Comparison of ENCODE assay signal across 14 mouse cellular contexts in the genomic region with DNA sequence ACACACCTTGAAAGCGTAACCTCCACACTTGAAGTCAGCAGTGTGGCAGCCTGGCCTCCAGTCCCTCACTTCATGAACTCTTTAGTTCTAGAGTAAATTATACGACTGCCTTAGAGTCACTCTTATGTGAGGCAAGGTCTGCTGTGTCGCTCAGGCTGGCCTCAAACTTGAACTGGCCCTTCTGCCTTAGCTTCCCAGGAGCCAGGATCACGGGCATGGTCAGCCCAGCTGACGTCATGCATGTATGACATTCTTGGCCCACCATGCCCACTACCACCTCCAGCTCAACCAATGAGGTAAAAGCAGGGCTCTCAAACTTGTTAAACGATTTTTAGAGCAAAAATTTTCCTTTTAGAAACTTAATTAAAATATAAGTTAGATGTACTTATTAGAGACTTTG. TPM values are rescaled to one million over a fixed set of nuclear protein-coding genes. Genes with fewer than 3 reads are reported as not detected.
DNase-seq lines count a peak whose midpoint lies in the region; ATAC-seq and TF ChIP-seq lines count a peak whose summit lies in the region.
"Had no signal": no experiment of that assay in that cellular context is flagged by ENCODE, and none has a peak within 500 bp of the region (broad histone marks: within the 10 kb centered on the region; RNA-seq: fewer than 3 reads in every experiment).

No protein-coding gene starts in this region.

- TF ChIP-seq POLR2A in bone marrow macrophage, adult 2 months (IDR thresholded peaks at IDR 0.05; ENCODE audit: borderline replicate concordance, low read depth, low read length), result no peak

- H3K27me3 ChIP-seq in heart, embryonic 13.5 days (replicated peaks), result no peaks in the 10 kb centered on the region
- no peaks in the 10 kb centered on the region for H3K27me3 ChIP-seq in heart, embryonic 11.5 days (ENCODE audit: control insufficient read depth, insufficient read depth, low read length)
- H3K27me3 ChIP-seq in kidney, postnatal 0 days (ENCODE audit: insufficient read depth, low read length), result no peaks in the 10 kb centered on the region
- H3K27me3 ChIP-seq: CH12.LX; heart, embryonic 12.5 days; lung, embryonic 15.5 days had no signal

- no peak for ATAC-seq in heart, embryonic 13.5 days (ENCODE audit: extremely low read depth, insufficient number of reproducible peaks, low FRiP score, low TSS enrichment)
- no peak for ATAC-seq in heart, embryonic 11.5 days (replicated peaks; ENCODE audit: insufficient number of reproducible peaks, low FRiP score, low TSS enrichment)
- ATAC-seq in kidney, postnatal 0 days (replicated peaks; ENCODE audit: low FRiP score, low read depth), result no peak

- 77% methylated on average over 6 of the region's 6 CpGs for WGBS in heart, embryonic 13.5 days
- WGBS in heart, embryonic 11.5 days (ENCODE audit: insufficient replicate concordance), result 82% methylated on average over 6 of the region's 6 CpGs
- 79% methylated on average over 6 of the region's 6 CpGs for WGBS in kidney, postnatal 0 days

- peaks cover 48% of the 10 kb centered on the region for H3K4me1 ChIP-seq in heart, embryonic 13.5 days
- H3K4me1 ChIP-seq in heart, embryonic 11.5 days (ENCODE audit: control insufficient read depth, insufficient read depth, low read length), result peaks cover 17% of the 10 kb centered on the region
- no peaks in the 10 kb centered on the region for H3K4me1 ChIP-seq in kidney, postnatal 0 days (replicated peaks; ENCODE audit: insufficient read depth, low read length)
- H3K4me1 ChIP-seq in bone marrow macrophage, adult 2 months (ENCODE audit: control insufficient read depth, insufficient read depth, low read length), result peaks cover 55% of the 10 kb centered on the region
- H3K4me1 ChIP-seq: midbrain, embryonic 10.5 days had no signal

- peak; percentile 61 for DNase-seq in cerebellum, adult 9-10 months
- no peak for DNase-seq in cerebellum, adult 11 months
- DNase-seq in kidney, postnatal 0 days (ENCODE audit: low spot score), result no peak
- no peak for DNase-seq in kidney, postnatal 14 days
- no peak for DNase-seq in Muller cell, postnatal 12 days (ENCODE audit: inconsistent ontology term)

- H3K4me3 ChIP-seq in heart, embryonic 13.5 days, result no peak overlapping the region
- no peak overlapping the region for H3K4me3 ChIP-seq in heart, embryonic 11.5 days (ENCODE audit: low read depth, low read length)
- no peak overlapping the region for H3K4me3 ChIP-seq in kidney, postnatal 0 days (replicated peaks; ENCODE audit: low read depth, low read length)
- H3K4me3 ChIP-seq in bone marrow macrophage, adult 2 months (ENCODE audit: insufficient read depth, low read length), result no peak overlapping the region
- H3K4me3 ChIP-seq: heart, embryonic 12.5 days; lung, embryonic 15.5 days; midbrain, embryonic 10.5 days had no signal

- H3K36me3 ChIP-seq in heart, embryonic 13.5 days, result peaks cover 82% of the 10 kb centered on the region
- H3K36me3 ChIP-seq in heart, embryonic 11.5 days (ENCODE audit: control insufficient read depth, insufficient read depth, low read length), result peaks cover 23% of the 10 kb centered on the region
- H3K36me3 ChIP-seq in kidney, postnatal 0 days (ENCODE audit: insufficient read depth, low read length), result peaks cover 37% of the 10 kb centered on the region; the same call in 1 of the 2 replicates

- H3K4me2 ChIP-seq in heart, embryonic 13.5 days, result no peak overlapping the region
- H3K4me2 ChIP-seq in heart, embryonic 11.5 days, result no peak overlapping the region
- H3K4me2 ChIP-seq in kidney, postnatal 0 days (ENCODE audit: low read length), result no peak overlapping the region
- H3K4me2 ChIP-seq: heart, embryonic 12.5 days; hindbrain, embryonic 14.5 days; liver, embryonic 11.5 days; lung, embryonic 15.5 days had no signal

- no peak for TF ChIP-seq CTCF in kidney, postnatal 0 days (IDR thresholded peaks at IDR 0.05; ENCODE audit: low read depth)
- TF ChIP-seq CTCF in bone marrow macrophage, adult 2 months (IDR thresholded peaks at IDR 0.05; ENCODE audit: low read depth, low read length), result no peak

- no peak overlapping the region for H3K9ac ChIP-seq in heart, embryonic 13.5 days
- H3K9ac ChIP-seq in heart, embryonic 11.5 days (ENCODE audit: low read depth, low read length), result no peak overlapping the region
- no peak overlapping the region for H3K9ac ChIP-seq in kidney, postnatal 0 days (ENCODE audit: low read depth, low read length)
- H3K9ac ChIP-seq: heart, embryonic 12.5 days; hindbrain, embryonic 14.5 days; lung, embryonic 15.5 days had no signal

- no peaks in the 10 kb centered on the region for H3K9me3 ChIP-seq in heart, embryonic 13.5 days
- H3K9me3 ChIP-seq in heart, embryonic 11.5 days (replicated peaks; ENCODE audit: control insufficient read depth, low read length), result no peaks in the 10 kb centered on the region
- H3K9me3 ChIP-seq in kidney, postnatal 0 days (replicated peaks; ENCODE audit: low read length), result no peaks in the 10 kb centered on the region
- H3K9me3 ChIP-seq: heart, embryonic 12.5 days; lung, embryonic 15.5 days; midbrain, embryonic 10.5 days had no signal

- H3K27ac ChIP-seq in heart, embryonic 13.5 days (replicated peaks), result peak overlapping the region; percentile 58
- H3K27ac ChIP-seq in heart, embryonic 11.5 days (ENCODE audit: low read depth, low read length), result no peak overlapping the region
- peak overlapping the region; percentile 28; the same call in 1 of the 2 replicates for H3K27ac ChIP-seq in kidney, postnatal 0 days
- H3K27ac ChIP-seq in bone marrow macrophage, adult 2 months (ENCODE audit: insufficient read depth, low read depth, low read length), result peak overlapping the region; percentile 94
- H3K27ac ChIP-seq: lung, embryonic 15.5 days; midbrain, embryonic 10.5 days had no signal

RNA-seq across cellular contexts. Expression of a gene that starts 32.3 kb away (rescaled TPM):
- 11.5 and 13.7 TPM in 2 replicates for polyA plus RNA-seq in heart, embryonic 13.5 days (2015; fragmentation: Nextera tagmentation; extraction: Ambion mirVana)
- 15.6 and 17.0 TPM in 2 replicates for polyA plus RNA-seq in heart, embryonic 11.5 days (2014; fragmentation: Nextera tagmentation; extraction: Ambion mirVana)
- polyA plus RNA-seq in kidney, postnatal 0 days (2015; fragmentation: Nextera tagmentation; extraction: Ambion mirVana), result 12.7 and 13.8 TPM in 2 replicates
- 24.4 and 26.6 TPM in 2 replicates for polyA plus RNA-seq in bone marrow macrophage, adult 2 months (2012; ENCODE audit: insufficient read depth, insufficient read length, missing spikeins)

RNA-seq across cellular contexts. Expression of a gene that starts 32.4 kb away (rescaled TPM):
- polyA plus RNA-seq in heart, embryonic 13.5 days (2015; fragmentation: Nextera tagmentation; extraction: Ambion mirVana), result 192 and 199 TPM in 2 replicates
- polyA plus RNA-seq in heart, embryonic 11.5 days (2014; fragmentation: Nextera tagmentation; extraction: Ambion mirVana), result 277 and 291 TPM in 2 replicates
- polyA plus RNA-seq in kidney, postnatal 0 days (2015; fragmentation: Nextera tagmentation; extraction: Ambion mirVana), result 297 and 309 TPM in 2 replicates
- polyA plus RNA-seq in bone marrow macrophage, adult 2 months (2012; ENCODE audit: insufficient read depth, insufficient read length, missing spikeins), result 1,156 and 1,201 TPM in 2 replicates

RNA-seq across cellular contexts. Expression of a gene that starts 42.1 kb away (rescaled TPM):
- 6.1 and 6.5 TPM in 2 replicates for polyA plus RNA-seq in heart, embryonic 13.5 days (2015; fragmentation: Nextera tagmentation; extraction: Ambion mirVana)
- polyA plus RNA-seq in heart, embryonic 11.5 days (2014; fragmentation: Nextera tagmentation; extraction: Ambion mirVana), result 7.5 and 9.3 TPM in 2 replicates
- 11.1 and 11.9 TPM in 2 replicates for polyA plus RNA-seq in kidney, postnatal 0 days (2015; fragmentation: Nextera tagmentation; extraction: Ambion mirVana)
- 8.9 and 11.4 TPM in 2 replicates for polyA plus RNA-seq in bone marrow macrophage, adult 2 months (2012; ENCODE audit: insufficient read depth, insufficient read length, missing spikeins)
